Comparison of ENCODE assay signal across 12 mouse cellular contexts in the genomic region with DNA sequence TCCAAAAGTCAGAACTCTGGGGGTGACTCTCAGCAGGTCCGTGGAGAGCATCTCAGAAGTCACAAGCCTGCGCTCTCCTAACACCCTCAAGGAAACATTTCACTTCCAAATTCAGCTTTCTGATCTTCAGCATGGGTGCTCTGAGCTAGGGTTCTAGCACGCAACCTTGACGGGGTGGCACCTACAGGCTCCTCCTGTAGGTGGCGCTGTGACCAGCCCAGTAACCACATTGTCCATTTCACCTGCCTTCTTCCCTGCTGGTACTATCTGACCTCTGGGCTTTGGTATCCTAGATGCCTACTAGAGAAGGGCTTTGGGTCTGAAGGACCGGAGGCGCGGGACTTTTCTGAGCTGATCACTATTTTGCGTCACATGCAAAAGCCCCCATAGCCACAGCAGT.
A peak's percentile ranks its signal among the peaks of the same experiment; 100 is the strongest.
DNase-seq lines count a peak whose midpoint lies in the region; ATAC-seq and TF ChIP-seq lines count a peak whose summit lies in the region.
"Had no signal": no experiment of that assay in that cellular context is flagged by ENCODE, and none has a peak within 500 bp of the region (broad histone marks: within the 10 kb centered on the region; RNA-seq: fewer than 3 reads in every experiment).

No protein-coding gene starts in this region.

- peak; percentile 30; the same call in 1 of the 2 replicates for TF ChIP-seq CTCF in heart, postnatal 0 days (IDR thresholded peaks at IDR 0.05; ENCODE audit: low read depth)

- no peak overlapping the region for H3K4me3 ChIP-seq in heart, postnatal 0 days (ENCODE audit: low read depth, low read length)
- no peak overlapping the region for H3K4me3 ChIP-seq in neural tube, embryonic 11.5 days (ENCODE audit: low read depth, low read length)
- H3K4me3 ChIP-seq in neural tube, embryonic 15.5 days (replicated peaks): no peak overlapping the region
- no peak overlapping the region for H3K4me3 ChIP-seq in heart, embryonic 11.5 days (ENCODE audit: low read depth, low read length)
- H3K4me3 ChIP-seq: embryonic facial prominence, embryonic 13.5 days; hindbrain, embryonic 13.5 days; liver, embryonic 13.5 days had no signal

- no peak for ATAC-seq in heart, postnatal 0 days (ENCODE audit: insufficient read depth, low read depth)
- ATAC-seq in neural tube, embryonic 11.5 days (ENCODE audit: insufficient read depth, low FRiP score, low TSS enrichment): no peak
- no peak for ATAC-seq in neural tube, embryonic 15.5 days (ENCODE audit: low FRiP score)
- no peak for ATAC-seq in heart, embryonic 11.5 days (replicated peaks; ENCODE audit: insufficient number of reproducible peaks, low FRiP score, low TSS enrichment)

- H3K9ac ChIP-seq in heart, postnatal 0 days (replicated peaks; ENCODE audit: low read depth, low read length): no peak overlapping the region
- H3K9ac ChIP-seq in neural tube, embryonic 11.5 days (ENCODE audit: low read length): no peak overlapping the region
- H3K9ac ChIP-seq in neural tube, embryonic 15.5 days (replicated peaks): no peak overlapping the region
- no peak overlapping the region for H3K9ac ChIP-seq in heart, embryonic 11.5 days (ENCODE audit: low read depth, low read length)
- H3K9ac ChIP-seq: embryonic facial prominence, embryonic 13.5 days; hindbrain, embryonic 13.5 days; liver, embryonic 13.5 days had no signal

- no peaks in the 10 kb centered on the region for H3K27me3 ChIP-seq in heart, postnatal 0 days (ENCODE audit: control insufficient read depth, insufficient read depth, low read length)
- no peaks in the 10 kb centered on the region for H3K27me3 ChIP-seq in neural tube, embryonic 11.5 days (ENCODE audit: control insufficient read depth, insufficient read depth, low read length)
- H3K27me3 ChIP-seq in neural tube, embryonic 15.5 days (replicated peaks): no peaks in the 10 kb centered on the region; the same call in none of the 2 replicates
- H3K27me3 ChIP-seq in heart, embryonic 11.5 days (ENCODE audit: control insufficient read depth, insufficient read depth, low read length): no peaks in the 10 kb centered on the region
- H3K27me3 ChIP-seq: hindbrain, embryonic 13.5 days; liver, embryonic 13.5 days had no signal

- H3K4me2 ChIP-seq in heart, postnatal 0 days (ENCODE audit: low read depth, low read length): no peak overlapping the region
- no peak overlapping the region for H3K4me2 ChIP-seq in neural tube, embryonic 11.5 days (ENCODE audit: low read depth)
- H3K4me2 ChIP-seq in neural tube, embryonic 15.5 days: no peak overlapping the region
- H3K4me2 ChIP-seq in heart, embryonic 11.5 days: no peak overlapping the region
- H3K4me2 ChIP-seq: embryonic facial prominence, embryonic 13.5 days; hindbrain, embryonic 13.5 days; liver, embryonic 13.5 days had no signal

- no peaks in the 10 kb centered on the region for H3K9me3 ChIP-seq in heart, postnatal 0 days (replicated peaks; ENCODE audit: control insufficient read depth, low read length)
- no peaks in the 10 kb centered on the region for H3K9me3 ChIP-seq in neural tube, embryonic 11.5 days (ENCODE audit: control insufficient read depth, low read length)
- H3K9me3 ChIP-seq in neural tube, embryonic 15.5 days (replicated peaks): no peaks in the 10 kb centered on the region
- no peaks in the 10 kb centered on the region for H3K9me3 ChIP-seq in heart, embryonic 11.5 days (replicated peaks; ENCODE audit: control insufficient read depth, low read length)
- H3K9me3 ChIP-seq: embryonic facial prominence, embryonic 13.5 days; hindbrain, embryonic 13.5 days; liver, embryonic 13.5 days had no signal

- DNase-seq in heart, postnatal 0 days (ENCODE audit: low spot score): no peak
- no peak for DNase-seq in heart, postnatal 14 days
- peak; percentile 37 for DNase-seq in neural tube, embryonic 11.5 days (ENCODE audit: low spot score)
- peak; percentile 21 for DNase-seq in T-cell, adult 2 months (ENCODE audit: low spot score)
- DNase-seq in thymus, postnatal 0 days (ENCODE audit: low spot score): peak; percentile 38
- no peak for DNase-seq in heart, postnatal 36 days
- DNase-seq: liver, embryonic 13.5 days; midbrain, embryonic 14.5 days had no signal

- H3K27ac ChIP-seq in heart, postnatal 0 days (ENCODE audit: low read depth): no peak overlapping the region
- no peak overlapping the region for H3K27ac ChIP-seq in neural tube, embryonic 11.5 days (ENCODE audit: low read depth, low read length)
- no peak overlapping the region for H3K27ac ChIP-seq in neural tube, embryonic 15.5 days (replicated peaks)
- no peak overlapping the region for H3K27ac ChIP-seq in heart, embryonic 11.5 days (ENCODE audit: low read depth, low read length)
- H3K27ac ChIP-seq: embryonic facial prominence, embryonic 13.5 days; hindbrain, embryonic 13.5 days; liver, embryonic 13.5 days had no signal

- 81% methylated on average over 9 of the region's 9 CpGs for WGBS in heart, postnatal 0 days
- WGBS in neural tube, embryonic 11.5 days: 79% methylated on average over 9 of the region's 9 CpGs
- WGBS in neural tube, embryonic 15.5 days: 83% methylated on average over 9 of the region's 9 CpGs
- 69% methylated on average over 9 of the region's 9 CpGs for WGBS in heart, embryonic 11.5 days (ENCODE audit: insufficient replicate concordance)

- H3K36me3 ChIP-seq in heart, postnatal 0 days (replicated peaks; ENCODE audit: control insufficient read depth, insufficient read depth, low read length): no peaks in the 10 kb centered on the region
- no peaks in the 10 kb centered on the region for H3K36me3 ChIP-seq in neural tube, embryonic 11.5 days (ENCODE audit: control insufficient read depth, insufficient read depth, low read length)
- H3K36me3 ChIP-seq in neural tube, embryonic 15.5 days: no peaks in the 10 kb centered on the region
- no peaks in the 10 kb centered on the region for H3K36me3 ChIP-seq in heart, embryonic 11.5 days (ENCODE audit: control insufficient read depth, insufficient read depth, low read length)
- H3K36me3 ChIP-seq: embryonic facial prominence, embryonic 13.5 days; hindbrain, embryonic 13.5 days; liver, embryonic 13.5 days had no signal

- no peak for TF ChIP-seq EP300 in heart, postnatal 0 days (IDR thresholded peaks at IDR 0.05; ENCODE audit: low read depth)

- intact Hi-C loops in heart, postnatal 14 days (cut with DNase I): no loop called here
- intact Hi-C loops in heart, postnatal 36 days (cut with DNase I): no loop called here

- peaks cover 9% of the 10 kb centered on the region for H3K4me1 ChIP-seq in heart, postnatal 0 days (ENCODE audit: control insufficient read depth, insufficient read depth)
- peaks cover 2% of the 10 kb centered on the region; the same call in 1 of the 2 replicates for H3K4me1 ChIP-seq in neural tube, embryonic 11.5 days (ENCODE audit: control insufficient read depth, insufficient read depth, low read length)
- H3K4me1 ChIP-seq in neural tube, embryonic 15.5 days: peaks cover 13% of the 10 kb centered on the region; the same call in 1 of the 2 replicates
- H3K4me1 ChIP-seq in heart, embryonic 11.5 days (ENCODE audit: control insufficient read depth, insufficient read depth, low read length): peaks cover 28% of the 10 kb centered on the region

Comparison
In these comparisons a context has a peak if more than half of its experiments do, and no peak if none do; other contexts are left out.
1. DNase-seq: peak in neural tube, embryonic 11.5 days (single experiment), T-cell, adult 2 months (single experiment) and thymus, postnatal 0 days (single experiment); none in heart, postnatal 0 days (single experiment), heart, postnatal 14 days (0 of 2) and heart, postnatal 36 days (0 of 2).